Mouse (Mus musculus) gastrocnemius, adult 8-10 months (tissue): ENCODE data around the gene Vezt. TPM values are rescaled to one million over a fixed set of nuclear protein-coding genes. Genes with fewer than 3 reads are reported as not detected.

Experiments
- DNase-seq, 2 experiments: peaks; one replicate each; pipeline ENCODE4 v3.0.0; 2022; ENCODE audit warnings: low spot score in 2 of 2
- total RNA-seq, 4 experiments: library from RNA; stranded (reverse); gene quantifications; 2 replicates each; pipeline ENCODE4 v1.2.4; 2022

Vezt gene
- total RNA-seq, 4 experiments from 2014 or later = 55.6 to 63.1 (median 60.1) TPM

DNA sequence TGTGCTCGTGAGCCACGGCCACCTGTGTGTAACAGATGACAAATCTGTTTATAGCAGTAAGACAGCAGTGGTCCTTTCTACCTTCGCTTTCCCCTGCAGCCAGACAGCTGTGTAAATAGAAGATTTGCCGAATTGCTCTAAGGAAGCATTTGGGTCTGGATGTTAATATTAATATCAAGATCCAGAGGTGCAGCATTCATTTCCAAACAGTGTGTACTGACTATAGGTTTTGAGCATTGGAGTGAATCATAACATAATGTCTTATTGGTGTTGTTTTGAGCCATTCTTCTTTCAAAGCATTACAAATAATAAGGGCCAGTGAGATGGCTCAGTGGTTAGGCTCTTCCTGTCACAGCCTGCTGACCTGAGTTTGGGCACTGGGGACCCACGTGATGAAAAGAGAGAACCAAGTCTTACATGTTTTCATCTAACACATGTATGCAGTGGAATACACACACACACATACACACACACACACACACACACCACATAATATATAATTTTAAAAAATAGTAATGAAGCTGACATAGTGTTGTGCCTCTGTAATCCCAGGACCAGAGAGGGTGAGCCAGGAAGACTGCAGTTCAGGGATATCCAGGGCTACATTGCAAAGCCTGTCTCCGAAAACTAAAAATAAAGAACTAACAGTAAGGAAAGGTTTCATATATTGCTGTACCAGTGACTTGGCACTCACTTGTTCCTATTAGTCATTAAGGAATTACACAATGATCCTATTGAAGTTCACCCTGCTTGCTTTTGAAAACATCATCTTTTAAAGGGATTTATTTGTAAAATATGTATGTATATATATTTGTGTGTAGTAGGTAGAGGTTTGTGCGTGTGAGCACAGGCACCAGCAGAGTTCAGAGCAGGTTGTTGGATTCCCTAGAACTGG, 3.0 kb upstream of the Vezt start:
- no peak for DNase-seq

- DNase-seq = no peak
Observed at GRCm38 (mm10) chr10:94037596-94037995, 2.0 kb upstream of the Vezt start.

GRCm38 (mm10) chr10:94037196-94037595, 1.6 kb upstream of the Vezt start:
- DNase-seq = no peak

DNA sequence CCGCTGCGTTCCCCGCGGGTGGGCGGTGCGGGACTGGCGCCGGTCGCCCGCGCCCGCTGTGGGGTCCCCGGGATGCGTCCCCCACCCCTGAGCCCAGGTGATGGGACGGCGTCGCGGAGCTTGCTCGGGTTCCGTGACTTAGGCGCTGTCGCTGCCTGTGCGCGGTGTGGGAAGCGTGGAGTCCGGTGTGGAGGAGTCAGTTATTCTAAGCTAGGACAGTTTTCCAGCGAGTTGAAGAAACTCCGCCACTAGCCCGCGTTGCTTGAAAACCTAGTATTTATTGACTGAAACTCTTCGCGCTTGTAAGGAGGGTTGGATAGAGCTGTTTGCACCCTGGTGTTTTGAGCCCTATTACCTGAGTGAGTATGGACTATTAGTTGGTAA, 750 bp upstream of the Vezt start:
- DNase-seq = peak in 1 of 2 experiments; percentile 12

GRCm38 (mm10) chr10:94034876-94035657, 550 bp downstream of the Vezt start:
- DNase-seq = peak; percentile 24 to 39

- DNase-seq = no peak
Observed at GRCm38 (mm10) chr10:94031164-94031563, 4.5 kb downstream of the Vezt start.

- no peak for DNase-seq
Observed at GRCm38 (mm10) chr10:94028493-94028892, 7.1 kb downstream of the Vezt start.

- no peak for DNase-seq
Observed at GRCm38 (mm10) chr10:94025079-94025478, 10.5 kb downstream of the Vezt start.

DNA sequence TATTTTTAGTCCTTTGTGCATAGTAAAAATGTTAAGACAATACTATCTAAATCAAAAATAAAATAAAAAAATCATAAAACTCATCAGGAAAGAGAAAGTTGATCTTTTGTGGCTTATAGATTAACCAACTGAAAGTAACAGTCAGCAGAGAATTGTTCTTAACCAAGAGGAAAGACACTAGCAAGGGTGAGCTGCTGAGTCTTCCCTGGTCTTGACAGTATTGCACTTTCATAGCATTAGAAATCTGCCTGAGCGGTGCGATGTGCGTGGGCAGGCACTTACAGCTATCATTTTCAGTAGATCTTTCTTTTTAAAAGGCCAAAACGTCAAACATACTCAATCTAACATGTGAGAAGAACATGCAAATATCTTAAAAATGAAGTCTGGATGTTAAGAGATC, 14.6 kb downstream of the Vezt start:
- no peak for DNase-seq

DNA sequence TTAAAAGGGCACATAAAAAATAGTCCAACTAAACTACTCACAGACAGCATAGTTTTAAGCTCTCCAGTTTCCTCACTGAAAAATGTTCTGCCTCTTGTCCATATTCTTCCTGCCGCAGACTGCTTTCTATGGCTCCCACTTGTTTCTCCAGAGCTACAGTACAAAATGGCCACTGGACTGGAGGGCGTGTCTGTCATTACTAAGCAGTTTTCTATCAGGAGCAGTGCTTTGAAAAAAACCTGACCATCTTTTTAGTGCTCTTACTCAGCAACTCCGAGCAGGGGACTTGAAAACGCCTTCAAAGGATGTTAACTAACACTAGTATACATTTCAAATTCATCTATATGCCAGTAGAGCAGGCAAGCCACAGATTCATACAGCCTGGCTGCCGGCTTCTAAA, 15.0 kb downstream of the Vezt start:
- DNase-seq = no peak

DNA sequence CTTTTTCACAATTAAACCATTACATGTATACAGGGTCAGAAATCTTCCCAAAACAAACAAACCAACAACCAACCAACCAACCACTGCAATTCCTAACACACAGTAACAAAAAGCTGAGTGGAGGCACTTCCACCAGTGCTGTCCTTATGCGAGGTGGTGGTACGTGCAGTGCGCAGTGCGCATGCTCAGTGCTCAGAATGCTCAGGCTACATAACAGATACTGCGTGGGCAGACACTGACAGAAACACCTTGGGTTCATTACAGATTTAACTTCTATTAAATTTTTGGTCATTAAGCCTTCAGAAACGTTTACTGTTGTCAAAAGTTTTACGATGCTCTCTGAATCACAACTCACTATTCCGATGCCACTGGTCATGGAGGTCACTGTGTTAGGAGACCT, 18.2 kb downstream of the Vezt start:
- DNase-seq = no peak

DNA sequence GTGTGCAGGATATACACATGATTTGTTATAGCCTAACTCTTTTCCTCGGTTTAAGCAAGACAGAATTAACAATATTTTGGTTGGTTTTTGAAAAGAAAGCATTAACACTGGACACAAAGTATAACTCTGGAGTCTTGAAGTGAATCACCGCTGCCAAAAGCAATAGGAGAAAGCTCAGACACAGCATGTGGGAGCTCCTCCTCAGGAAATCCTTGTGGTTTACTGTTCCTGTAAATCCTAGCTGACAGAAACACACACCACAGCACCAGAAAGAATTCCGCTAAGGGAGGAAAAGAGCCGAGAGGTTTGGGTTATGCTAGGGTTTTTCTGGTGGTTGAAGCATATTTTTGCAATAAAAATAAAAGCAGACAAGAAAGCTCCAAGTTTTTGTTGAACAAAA, 21.4 kb downstream of the Vezt start:
- DNase-seq = no peak

DNA sequence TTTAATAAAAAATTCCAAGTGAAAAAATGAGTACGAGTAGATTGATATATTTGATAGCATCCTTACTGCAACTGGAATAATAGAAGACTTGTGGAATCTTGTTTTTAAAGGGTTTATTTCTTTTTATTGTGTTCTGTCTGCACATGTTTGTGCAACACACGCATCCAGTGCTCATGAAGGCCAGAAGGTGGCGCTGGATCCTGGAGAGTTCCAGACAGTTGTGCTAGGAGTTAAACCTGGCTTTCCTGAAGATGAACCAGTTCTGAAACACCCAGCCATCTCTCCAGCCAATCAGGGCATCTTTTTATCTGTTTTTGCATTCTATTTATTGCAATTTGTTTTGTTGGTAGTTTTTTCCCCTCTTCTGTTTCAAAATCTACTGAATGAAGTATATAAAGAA, 22.4 kb downstream of the Vezt start:
- peak in 1 of 2 experiments; percentile 15 for DNase-seq

- DNase-seq = no peak
Observed at GRCm38 (mm10) chr10:94011024-94011423, 24.6 kb downstream of the Vezt start.

- DNase-seq = no peak
Observed at GRCm38 (mm10) chr10:94009991-94010679, 25.5 kb downstream of the Vezt start.

DNA sequence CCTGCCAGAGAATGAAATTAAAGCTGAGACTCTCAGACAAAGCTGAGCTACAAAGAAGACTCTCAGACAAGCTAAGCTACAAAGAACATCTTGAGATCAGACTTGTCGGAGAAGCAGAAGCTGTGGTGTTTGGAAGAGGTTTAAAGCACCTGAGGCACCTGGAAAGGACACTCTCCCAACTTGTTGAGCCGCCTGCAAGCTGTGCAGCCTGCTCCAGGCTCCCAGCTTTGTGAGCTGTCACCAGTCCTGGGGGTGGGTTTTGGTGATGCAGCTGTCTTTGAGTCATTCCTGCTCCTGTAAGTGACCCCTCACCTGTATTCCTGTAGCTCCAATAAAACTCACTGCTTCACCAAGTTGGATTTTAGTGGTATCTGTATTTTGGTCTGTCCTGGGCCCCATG, 27.3 kb downstream of the Vezt start:
- DNase-seq = no peak

DNA sequence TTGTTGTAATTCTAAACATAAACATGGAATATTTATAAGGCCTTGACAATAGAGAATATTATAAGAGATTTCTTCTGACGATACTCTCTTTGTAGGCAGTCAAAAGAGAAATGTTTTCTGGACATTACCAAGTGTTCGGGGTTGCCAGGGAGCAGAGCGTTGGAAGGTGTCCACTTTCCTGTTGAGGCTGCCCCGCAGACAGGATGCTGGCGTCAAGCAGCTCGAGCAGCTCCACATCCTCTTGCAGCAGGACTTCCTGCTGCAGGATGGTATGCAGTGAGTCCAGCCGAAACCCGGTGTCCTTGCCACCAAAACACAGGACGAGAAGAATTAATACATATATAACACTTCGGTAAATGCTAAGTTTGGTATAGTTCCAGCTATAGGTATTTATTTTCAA, 35.4 kb downstream of the Vezt start:
- no peak for DNase-seq

DNA sequence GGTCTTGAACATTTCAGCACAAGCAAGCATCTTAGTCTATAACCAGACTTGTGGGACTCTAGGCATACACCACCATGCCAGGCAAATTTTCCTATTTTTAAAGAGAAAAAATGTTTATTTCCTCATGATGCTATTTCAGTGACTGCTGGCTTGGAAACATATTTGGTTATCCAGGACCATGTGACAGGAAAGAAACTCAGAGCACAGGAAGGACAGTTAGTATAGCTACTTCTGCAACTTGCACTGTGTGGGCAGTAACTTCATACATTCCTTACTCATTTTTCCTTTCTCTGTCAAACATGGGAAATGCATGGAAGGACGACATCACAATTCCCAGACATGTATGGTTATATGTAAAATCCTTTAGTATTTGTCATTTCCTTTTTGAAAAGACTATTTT, 36.3 kb downstream of the Vezt start:
- DNase-seq = no peak

DNA sequence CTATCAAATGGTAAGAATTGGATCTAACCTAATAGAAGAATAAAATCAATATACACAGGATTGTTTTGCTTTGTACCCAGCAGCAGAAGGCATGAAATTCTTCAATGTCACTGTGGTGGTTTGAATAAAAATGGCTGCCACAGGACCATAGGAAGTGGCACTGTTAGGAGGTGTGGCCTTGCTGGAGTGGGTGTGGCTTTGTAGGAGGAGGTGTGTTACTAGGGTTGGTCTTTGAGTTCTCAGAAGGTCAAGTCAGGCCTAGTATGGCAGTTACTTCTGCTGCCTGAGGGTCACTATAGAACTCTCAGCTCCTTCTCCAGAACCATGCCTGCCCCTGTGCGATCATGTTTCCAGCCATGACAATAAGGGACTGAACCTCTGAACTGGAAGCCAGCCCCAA, 40.5 kb downstream of the Vezt start:
- DNase-seq = no peak

GRCm38 (mm10) chr10:93994136-93994535, 41.5 kb downstream of the Vezt start:
- DNase-seq = no peak

DNA sequence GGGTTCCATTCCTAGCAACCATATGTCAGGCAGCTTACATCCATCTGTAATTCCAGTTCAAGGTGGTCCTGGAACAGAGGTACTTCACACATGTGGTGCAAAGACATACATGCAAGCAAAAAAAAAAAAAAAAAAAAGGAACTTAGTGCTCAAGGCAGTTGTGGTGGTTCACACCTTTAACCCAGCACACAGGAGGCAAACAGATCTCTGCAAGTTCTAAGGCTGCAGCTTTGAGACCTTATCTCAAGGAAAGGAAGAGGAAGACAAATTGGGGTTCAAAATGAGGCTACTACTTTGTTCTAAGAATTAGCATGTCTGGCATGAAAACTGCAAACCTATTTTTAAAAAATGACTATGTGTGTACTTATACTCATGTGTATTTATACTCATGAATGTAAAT, 50.3 kb downstream of the Vezt start:
- DNase-seq = no peak

- no peak for DNase-seq
Observed at GRCm38 (mm10) chr10:93969306-93969705, 66.3 kb downstream of the Vezt start.
